Mouse (Mus musculus) liver, adult 2 months (tissue): ENCODE results near the gene Fam240a. TPM values are rescaled to one million over a fixed set of nuclear protein-coding genes. Genes with fewer than 3 reads are reported as not detected.

Experiments
- DNase-seq: peaks from one replicate; pipeline ENCODE4 v3.0.0-alpha.2; 2011; ENCODE audit warnings: low read depth, low spot score; ENCODE audit errors: extremely low read depth
- H3K27ac ChIP-seq: fragments of 200-500 bp; replicated peaks from 2 replicates; pipeline ENCODE4 v1.5.1; 2012; ENCODE audit warnings: low read depth, mild to moderate bottlenecking, control low read depth, inconsistent platforms, low read length; ENCODE audit not compliant: insufficient read depth
- H3K27me3 ChIP-seq: fragments of 200-500 bp; 2 replicates; pipeline ENCODE4 v1.6.1; 2012; ENCODE audit warnings: mild to moderate bottlenecking, moderate library complexity, low read length, inconsistent platforms; ENCODE audit not compliant: control insufficient read depth, insufficient read depth
- H3K36me3 ChIP-seq: fragments of 200-500 bp; 2 replicates; pipeline ENCODE4 v1.6.1; 2012; ENCODE audit warnings: low read length, inconsistent platforms; ENCODE audit not compliant: control insufficient read depth, insufficient read depth
- H3K4me1 ChIP-seq: fragments of 200-500 bp; 2 replicates; pipeline ENCODE4 v1.6.1; 2011; ENCODE audit warnings: low read length; ENCODE audit not compliant: control insufficient read depth, insufficient read depth
- H3K4me3 ChIP-seq: fragments of 200-500 bp; 2 replicates; pipeline ENCODE4 v1.5.1; 2011; ENCODE audit warnings: low read depth, mild to moderate bottlenecking, control low read depth, low read length, moderate library complexity; ENCODE audit not compliant: insufficient read depth
- H3K79me2 ChIP-seq: fragments of 200-500 bp; 2 replicates; pipeline ENCODE4 v1.6.1; 2012; ENCODE audit warnings: inconsistent platforms, mild to moderate bottlenecking, low read length, moderate library complexity; ENCODE audit not compliant: control insufficient read depth, insufficient read depth
- H3K9ac ChIP-seq: fragments of 200-500 bp; 2 replicates; pipeline ENCODE4 v1.6.1; 2012; ENCODE audit warnings: low read depth, mild to moderate bottlenecking, control low read depth, inconsistent platforms, low read length
- CTCF ChIP-seq: fragments of 200-500 bp; IDR thresholded peaks from 2 replicates; pipeline ENCODE4 v1.5.1; 2011; ENCODE audit warnings: low read depth, low read length, control low read depth
- POLR2A ChIP-seq: fragments of 200-500 bp; IDR thresholded peaks from 2 replicates; pipeline ENCODE4 v1.6.1; 2011; ENCODE audit warnings: low read length, control low read depth; ENCODE audit not compliant: insufficient read depth; ENCODE audit errors: extremely low read depth
- WGBS: fragments of 180-500 bp; shearing (Covaris S2); methylation state at CpG from one replicate; pipeline ENCODE4 v1.1.7; 2018; 5-methylcytosine and 5-hydroxymethylcytosine counted together
- polyA plus RNA-seq: library from polyadenylated mRNA; depleted of rRNA; stranded (reverse); fragments of >200 nt; gene quantifications from 2 replicates; pipeline ENCODE4 v1.2.3, GENCODE M21; 2012
- total RNA-seq: library from RNA; depleted of rRNA; stranded (reverse); fragments of >200 nt; gene quantifications from 2 replicates; pipeline ENCODE4 v1.2.3, GENCODE M21; 2014

The Fam240a gene
- total and polyA plus RNA-seq, 2 experiments: not detected

DNA sequence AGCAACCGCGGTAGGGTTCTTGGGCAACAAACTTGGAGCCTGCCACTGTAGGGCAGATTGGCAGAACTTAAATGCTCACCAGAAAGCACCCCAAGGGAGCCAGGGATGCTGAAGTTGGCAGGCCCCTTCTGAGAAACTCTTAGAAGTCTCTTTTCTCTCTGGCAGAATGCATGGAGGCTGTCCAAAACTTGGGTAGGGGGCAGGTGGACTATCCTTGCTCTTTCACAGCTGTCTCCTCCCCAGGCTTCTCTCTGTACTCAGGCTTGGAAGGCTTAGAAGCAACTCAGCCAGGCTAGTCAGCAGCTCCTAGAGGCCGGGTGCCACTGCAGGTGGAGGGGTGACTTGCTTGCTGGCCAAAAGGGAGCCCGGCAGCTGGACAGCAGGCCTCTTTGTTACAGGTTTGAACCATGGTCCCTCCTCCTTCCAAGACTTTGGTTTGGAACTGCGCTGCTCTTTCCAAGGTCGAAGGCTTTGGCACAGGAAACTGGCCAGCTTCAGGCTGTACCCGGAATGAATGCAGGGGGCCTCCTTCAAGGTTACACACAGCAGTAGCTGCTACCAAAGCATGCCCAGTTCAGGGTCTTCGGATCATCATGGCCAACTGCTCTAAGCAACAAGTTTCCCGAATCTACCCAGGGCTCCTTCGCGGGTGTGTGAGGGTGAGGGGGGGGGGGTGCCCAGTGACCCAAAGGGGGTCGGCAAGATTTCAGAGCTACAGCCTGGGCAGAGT lies 37.3 kb downstream of the Fam240a start, which contains the start of gene Als2cl:
TSS of gene Als2cl (plus strand) at position 680 of the 730 bp plus-strand sequence.
- Histone ChIP-seq H3K27me3 (no peaks in the 10 kb centered on the region), H3K4me3 (peak within 1 kb of the TSS; percentile 65), H3K79me2 (peaks cover 13% of the 10 kb centered on the region; the same call in 1 of the 2 replicates), H3K4me1 (peaks cover 33% of the 10 kb centered on the region), H3K9ac (peak within 1 kb of the TSS; percentile 91), H3K36me3 (peaks cover under 1% of the 10 kb centered on the region; the same call in 1 of the 2 replicates), H3K27ac (peak within 1 kb of the TSS; percentile 95)
- peak; percentile 68 for DNase-seq
- WGBS: 7% methylated on average over 12 of the region's 12 CpGs
- TF ChIP-seq CTCF: no peak
- no peak for TF ChIP-seq POLR2A

- peak; percentile 97 for DNase-seq
- Histone ChIP-seq H3K36me3 (no peaks in the 10 kb centered on the region), H3K4me1 (peaks cover 36% of the 10 kb centered on the region), H3K27me3 (no peaks in the 10 kb centered on the region), H3K27ac (peak overlapping the region; percentile 95), H3K4me3 (no peak overlapping the region), H3K9ac (peak overlapping the region; percentile 30), H3K79me2 (peaks cover 13% of the 10 kb centered on the region; the same call in 1 of the 2 replicates)
- TF ChIP-seq POLR2A: no peak
- TF ChIP-seq CTCF: no peak
- 18% methylated on average over 5 of the region's 5 CpGs for WGBS
Observed at GRCm38 (mm10) chr9:110877888-110878287, 38.8 kb downstream of the Fam240a start.

DNA sequence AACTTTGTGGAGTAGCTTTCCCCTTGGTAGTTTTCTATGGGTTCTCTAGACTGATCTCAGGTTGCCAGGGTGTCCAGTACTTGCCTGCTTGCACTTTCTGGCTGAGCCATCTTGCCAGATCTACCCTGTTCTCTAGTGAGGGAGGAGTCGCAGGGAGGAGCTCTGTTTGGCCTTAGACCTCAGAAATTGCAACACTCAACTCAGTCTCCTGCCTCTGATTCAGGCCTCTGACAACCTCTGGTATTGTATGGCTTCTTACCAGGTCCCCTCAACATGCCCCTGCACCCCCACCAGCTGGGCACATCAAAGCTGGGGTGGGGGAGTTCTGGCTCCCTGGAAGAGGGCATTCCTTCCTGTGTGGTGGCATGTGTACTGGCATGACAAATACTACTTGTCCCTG lies 39.3 kb downstream of the Fam240a start:
- Histone ChIP-seq H3K36me3 (no peaks in the 10 kb centered on the region), H3K4me1 (peaks cover 36% of the 10 kb centered on the region), H3K4me3 (no peak overlapping the region), H3K27me3 (no peaks in the 10 kb centered on the region), H3K27ac (peak overlapping the region; percentile 88), H3K9ac (peak overlapping the region; percentile 27; the same call in 1 of the 2 replicates), H3K79me2 (peaks cover 13% of the 10 kb centered on the region; the same call in 1 of the 2 replicates)
- 30% methylated on average over 1 of the region's 1 CpGs for WGBS
- TF ChIP-seq CTCF (no peak), POLR2A (0 out of 2 replicates have a peak, but pooled peaks have one; percentile 8)
- peak; percentile 96 for DNase-seq

GRCm38 (mm10) chr9:110875288-110875695 lies 41.4 kb downstream of the Fam240a start:
- Histone ChIP-seq H3K27me3 (no peaks in the 10 kb centered on the region), H3K4me3 (no peak overlapping the region), H3K36me3 (no peaks in the 10 kb centered on the region), H3K4me1 (peaks cover 29% of the 10 kb centered on the region), H3K27ac (peak overlapping the region; percentile 72), H3K9ac (peak overlapping the region; percentile 19; the same call in 1 of the 2 replicates), H3K79me2 (no peaks in the 10 kb centered on the region; the same call in 1 of the 2 replicates)
- TF ChIP-seq POLR2A: 0 out of 2 replicates have a peak, but pooled peaks have one; percentile 17
- TF ChIP-seq CTCF: no peak
- DNase-seq: peak; percentile 98
- WGBS: 39% methylated on average over 5 of the region's 6 CpGs

DNA sequence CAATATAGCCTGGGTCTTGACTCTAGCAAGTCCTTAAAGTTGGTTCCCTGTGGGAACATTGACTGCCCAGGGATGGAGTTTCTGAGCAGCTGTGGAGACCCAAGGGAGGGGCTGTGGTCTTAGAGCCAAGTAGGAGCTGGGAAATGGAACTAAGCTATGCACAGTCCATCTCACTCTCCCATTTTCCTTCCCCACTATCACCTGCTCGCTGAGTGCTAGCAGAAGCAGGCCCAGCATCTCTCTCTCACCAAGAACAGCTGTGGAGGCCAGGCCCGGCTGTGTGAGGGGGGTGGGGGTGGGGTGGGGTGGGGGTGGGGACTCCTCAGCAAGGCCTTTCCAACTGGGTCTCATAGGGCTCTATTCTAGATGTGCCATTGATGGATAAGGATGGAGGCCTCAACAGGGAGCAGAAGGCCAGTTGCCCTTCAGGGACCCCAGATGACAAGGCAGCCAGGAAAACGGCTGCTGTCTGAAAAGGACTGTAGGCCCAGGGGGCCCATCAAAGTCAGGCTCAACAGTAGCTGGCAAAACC lies 41.9 kb downstream of the Fam240a start:
- Histone ChIP-seq H3K27ac (peak overlapping the region; percentile 72), H3K4me3 (no peak overlapping the region), H3K9ac (peak overlapping the region; percentile 19), H3K36me3 (peaks cover 1% of the 10 kb centered on the region), H3K79me2 (no peaks in the 10 kb centered on the region; the same call in 1 of the 2 replicates), H3K4me1 (peaks cover 29% of the 10 kb centered on the region), H3K27me3 (no peaks in the 10 kb centered on the region)
- TF ChIP-seq CTCF: no peak
- no peak for TF ChIP-seq POLR2A
- WGBS: 24% methylated on average over 3 of the region's 3 CpGs
- DNase-seq: no peak
